11 mouse cellular contexts compared by ENCODE assay signal in the genomic region with DNA sequence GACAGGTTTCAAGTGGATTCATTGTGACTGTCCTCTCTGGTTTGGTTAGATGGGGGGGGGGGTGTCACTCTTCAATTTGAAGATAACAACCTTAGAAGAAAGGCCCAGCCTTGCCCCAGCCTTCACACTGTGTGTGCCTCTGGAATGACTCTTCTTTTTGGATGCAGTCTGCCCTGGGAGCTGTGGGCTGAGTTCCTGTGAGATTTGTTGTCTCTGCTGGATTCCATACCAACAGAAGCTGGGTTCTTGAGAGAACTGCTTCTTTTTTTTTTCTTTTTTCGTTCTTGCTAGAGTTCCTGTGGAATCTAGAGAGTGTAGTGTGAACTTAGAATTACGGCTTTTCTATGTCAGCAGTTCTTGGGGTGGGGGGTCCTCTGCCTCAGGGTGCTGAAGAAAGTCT.
A peak's percentile ranks its signal among the peaks of the same experiment; 100 is the strongest.
DNase-seq lines count a peak whose midpoint lies in the region; ATAC-seq and TF ChIP-seq lines count a peak whose summit lies in the region.
"Had no signal": no experiment of that assay in that cellular context is flagged by ENCODE, and none has a peak within 500 bp of the region (broad histone marks: within the 10 kb centered on the region; RNA-seq: fewer than 3 reads in every experiment).

No protein-coding gene starts in this region.

- no peak for DNase-seq in kidney, adult 18-20 months
- no peak for DNase-seq in thymus, adult 2 months
- no peak for DNase-seq in thymus, postnatal 25 days
- DNase-seq in ovary, postnatal 14 days (ENCODE audit: low spot score) = no peak
- no peak for DNase-seq in layer of hippocampus, adult 9-10 months (ENCODE audit: low spot score)
- DNase-seq: kidney, adult 8-10 months; right cerebral cortex, postnatal 4 days had no signal

- H3K27me3 ChIP-seq in kidney, embryonic 14.5 days (ENCODE audit: control insufficient read depth, insufficient read depth, low read length) = no peaks in the 10 kb centered on the region
- H3K27me3 ChIP-seq in thymus, adult 2 months (ENCODE audit: control insufficient read depth, insufficient read depth, low read length) = no peaks in the 10 kb centered on the region
- no peaks in the 10 kb centered on the region for H3K27me3 ChIP-seq in hindbrain, embryonic 12.5 days
- H3K27me3 ChIP-seq in stomach, embryonic 15.5 days (replicated peaks) = no peaks in the 10 kb centered on the region

- H3K4me2 ChIP-seq in kidney, embryonic 14.5 days (replicated peaks; ENCODE audit: low read depth, low read length) = no peak overlapping the region
- no peak overlapping the region for H3K4me2 ChIP-seq in hindbrain, embryonic 12.5 days (replicated peaks)
- no peak overlapping the region for H3K4me2 ChIP-seq in stomach, embryonic 15.5 days

- no peaks in the 10 kb centered on the region for H3K9me3 ChIP-seq in kidney, embryonic 14.5 days (ENCODE audit: control insufficient read depth, low read length)
- H3K9me3 ChIP-seq in hindbrain, embryonic 12.5 days (replicated peaks) = no peaks in the 10 kb centered on the region
- no peaks in the 10 kb centered on the region for H3K9me3 ChIP-seq in stomach, embryonic 15.5 days

- no peaks in the 10 kb centered on the region for H3K36me3 ChIP-seq in kidney, embryonic 14.5 days (ENCODE audit: control insufficient read depth, insufficient read depth, low read length)
- no peaks in the 10 kb centered on the region for H3K36me3 ChIP-seq in thymus, adult 2 months (ENCODE audit: control insufficient read depth, insufficient read depth, low read length)
- no peaks in the 10 kb centered on the region for H3K36me3 ChIP-seq in hindbrain, embryonic 12.5 days
- H3K36me3 ChIP-seq in stomach, embryonic 15.5 days = no peaks in the 10 kb centered on the region

- no peak for TF ChIP-seq POLR2A in thymus, adult 2 months (IDR thresholded peaks at IDR 0.05; ENCODE audit: control insufficient read depth, extremely low read depth, insufficient read depth, low read length, poor library complexity)

- H3K4me3 ChIP-seq in kidney, embryonic 14.5 days (ENCODE audit: low read length) = no peak overlapping the region
- no peak overlapping the region for H3K4me3 ChIP-seq in thymus, adult 2 months (ENCODE audit: control insufficient read depth, insufficient read depth, low read length)
- H3K4me3 ChIP-seq in hindbrain, embryonic 12.5 days = no peak overlapping the region
- no peak overlapping the region for H3K4me3 ChIP-seq in stomach, embryonic 15.5 days (replicated peaks)
- H3K4me3 ChIP-seq: myocyte had no signal

- no peak overlapping the region for H3K9ac ChIP-seq in kidney, embryonic 14.5 days (ENCODE audit: low read depth, low read length)
- no peak overlapping the region for H3K9ac ChIP-seq in hindbrain, embryonic 12.5 days
- H3K9ac ChIP-seq in stomach, embryonic 15.5 days = no peak overlapping the region

- 50% methylated on average over 2 of the region's 2 CpGs for WGBS in kidney, embryonic 14.5 days
- 30% methylated on average over 2 of the region's 2 CpGs for WGBS in thymus, adult 2 months
- WGBS in hindbrain, embryonic 12.5 days = 38% methylated on average over 2 of the region's 2 CpGs
- 51% methylated on average over 2 of the region's 2 CpGs for WGBS in stomach, embryonic 15.5 days

- H3K27ac ChIP-seq in kidney, embryonic 14.5 days (ENCODE audit: low read depth, low read length) = peak overlapping the region; percentile 62; the same call in 1 of the 2 replicates
- peak overlapping the region; percentile 94 for H3K27ac ChIP-seq in thymus, adult 2 months (ENCODE audit: control insufficient read depth, insufficient read depth, low read length)
- peak overlapping the region; percentile 55; the same call in 1 of the 2 replicates for H3K27ac ChIP-seq in hindbrain, embryonic 12.5 days
- H3K27ac ChIP-seq in stomach, embryonic 15.5 days = peak overlapping the region; percentile 51

- peaks cover 22% of the 10 kb centered on the region for H3K4me1 ChIP-seq in kidney, embryonic 14.5 days (ENCODE audit: control insufficient read depth, insufficient read depth, low read length)
- peaks cover 33% of the 10 kb centered on the region for H3K4me1 ChIP-seq in thymus, adult 2 months (replicated peaks; ENCODE audit: control insufficient read depth, insufficient read depth, low read length)
- peaks cover 48% of the 10 kb centered on the region for H3K4me1 ChIP-seq in hindbrain, embryonic 12.5 days
- peaks cover 23% of the 10 kb centered on the region for H3K4me1 ChIP-seq in stomach, embryonic 15.5 days

- ATAC-seq in kidney, embryonic 14.5 days (ENCODE audit: low FRiP score, low TSS enrichment) = no peak
- no peak for ATAC-seq in hindbrain, embryonic 12.5 days (ENCODE audit: low FRiP score)
- ATAC-seq in stomach, embryonic 15.5 days (ENCODE audit: insufficient read depth, low FRiP score, low read depth) = no peak

- no peak for TF ChIP-seq CTCF in thymus, adult 2 months (IDR thresholded peaks at IDR 0.05; ENCODE audit: borderline replicate concordance, control insufficient read depth, extremely low read depth, insufficient read depth, low read length, poor library complexity)
